Mouse (Mus musculus): ENCODE results near the gene Cwc25.
A peak's percentile ranks its signal among the peaks of the same experiment; 100 is the strongest.
"Not testable (repeated sequence)": the region's sequence is repeated elsewhere in the genome, so short reads cannot be mapped to it uniquely, and the experiment has no call there.

Cwc25 gene

DNA sequence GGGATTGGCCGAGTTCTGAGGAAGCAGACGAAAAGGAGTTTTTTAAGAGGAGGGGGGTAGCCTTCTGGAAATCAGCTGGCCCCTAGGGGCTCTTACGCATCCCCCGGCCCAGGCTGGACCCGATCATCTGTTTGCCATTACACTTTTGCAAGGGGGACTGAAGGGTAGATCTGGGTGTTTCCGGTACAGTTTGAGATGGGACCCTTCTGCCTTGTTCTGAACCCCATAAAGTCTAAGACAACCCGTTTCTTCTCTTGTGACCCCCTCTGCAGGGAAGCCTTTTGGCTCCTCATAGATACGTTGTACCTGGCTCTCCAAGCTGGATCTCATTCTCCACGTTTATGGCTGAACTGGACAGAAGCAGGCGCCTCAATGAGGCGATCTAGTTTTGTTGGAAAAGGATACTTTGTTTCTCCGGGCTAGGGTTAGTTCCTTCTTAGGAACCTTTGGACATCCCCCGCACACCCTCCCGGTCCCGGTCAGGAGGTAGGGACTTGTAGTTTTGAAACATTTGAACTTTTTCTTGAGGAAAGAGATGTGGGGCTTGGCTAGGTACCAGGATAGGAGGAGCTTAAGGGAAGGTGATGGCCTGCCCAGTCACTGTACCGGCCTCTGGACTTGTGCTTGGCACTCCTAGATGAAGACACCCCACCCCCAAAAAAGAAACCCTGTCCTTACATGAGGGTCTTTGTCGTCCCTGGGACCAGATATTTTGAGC is 34.5 kb upstream of the Cwc25 start:
- peak; percentile 66 for DNase-seq

DNA sequence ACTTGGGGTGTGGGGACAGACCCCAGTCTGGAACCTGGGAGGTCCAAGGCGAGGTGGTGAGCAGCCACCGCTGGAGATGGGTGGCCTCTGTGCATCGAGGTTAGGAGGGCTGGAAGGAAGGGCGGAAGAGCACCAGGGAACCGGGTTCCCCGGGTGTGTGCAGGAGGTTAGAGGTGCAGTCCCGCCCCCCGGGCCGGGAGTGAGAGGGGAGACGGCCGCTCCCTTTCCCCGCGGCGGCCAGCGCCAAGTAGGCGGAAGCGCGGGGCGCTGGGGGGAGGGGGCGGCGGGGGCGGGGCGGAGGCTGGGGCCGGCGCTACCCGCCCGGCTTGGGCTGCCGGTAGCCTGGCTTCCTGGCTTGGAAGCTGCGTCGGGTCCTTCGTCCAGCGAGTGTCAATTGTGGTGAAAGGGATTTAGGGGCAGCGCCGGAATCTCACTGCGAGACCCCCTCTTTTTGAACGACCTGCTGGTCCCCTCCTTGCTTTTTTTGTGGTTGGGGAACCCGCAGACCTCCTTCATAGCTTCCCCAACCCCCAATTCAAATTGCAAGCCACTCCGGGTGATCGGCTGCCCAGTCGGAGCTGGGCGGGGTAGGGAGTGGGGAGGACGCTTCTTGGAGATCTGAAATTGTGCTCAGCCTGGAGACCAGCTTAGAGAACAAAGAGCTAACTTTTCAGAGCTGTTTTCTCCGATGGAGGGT is 33.8 kb upstream of the Cwc25 start:
- DNase-seq, result peak; percentile 87

DNA sequence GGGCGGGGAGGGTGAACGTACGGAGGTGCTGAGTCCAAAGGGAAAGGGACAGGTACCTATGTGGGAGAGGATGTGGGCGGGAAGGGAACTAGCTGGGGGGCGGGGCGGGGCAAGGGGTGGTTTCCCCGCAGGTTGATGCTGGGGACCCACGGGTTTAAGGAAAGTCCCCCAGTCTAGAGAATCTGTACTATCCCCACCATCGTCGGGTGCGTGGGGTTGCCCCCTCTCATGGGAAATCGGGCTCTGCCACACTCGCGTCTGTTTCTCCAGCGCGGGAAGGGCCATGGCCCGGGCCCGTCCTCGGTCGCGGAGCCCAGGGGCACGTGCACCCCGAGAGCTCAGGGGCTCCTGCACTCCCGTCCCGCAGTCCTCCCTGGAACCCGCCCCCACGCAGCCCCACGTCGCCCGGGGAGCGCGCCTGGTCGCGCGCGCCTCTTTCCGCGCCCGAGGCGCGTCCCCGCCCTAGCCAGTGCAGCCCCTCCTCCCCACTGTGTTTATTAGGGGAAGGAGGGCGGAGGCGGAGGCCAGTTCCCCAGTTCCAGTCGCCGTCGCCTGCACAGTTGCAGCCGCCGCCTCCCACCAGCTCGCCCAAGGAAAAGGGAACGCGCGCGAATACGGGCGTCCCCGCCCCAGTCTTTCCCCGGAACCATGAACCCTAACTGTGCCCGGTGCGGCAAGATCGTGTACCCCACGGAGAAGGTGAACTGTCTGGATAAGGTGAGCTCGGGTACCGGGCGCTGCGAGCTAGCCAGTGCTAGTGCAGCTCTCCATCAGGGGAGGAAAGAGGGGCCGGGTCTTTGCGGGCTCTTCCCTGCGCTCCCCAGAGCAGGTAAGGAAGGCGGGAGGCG is 33.0 kb upstream of the Cwc25 start:
- DNase-seq, result peak; percentile 92

DNA sequence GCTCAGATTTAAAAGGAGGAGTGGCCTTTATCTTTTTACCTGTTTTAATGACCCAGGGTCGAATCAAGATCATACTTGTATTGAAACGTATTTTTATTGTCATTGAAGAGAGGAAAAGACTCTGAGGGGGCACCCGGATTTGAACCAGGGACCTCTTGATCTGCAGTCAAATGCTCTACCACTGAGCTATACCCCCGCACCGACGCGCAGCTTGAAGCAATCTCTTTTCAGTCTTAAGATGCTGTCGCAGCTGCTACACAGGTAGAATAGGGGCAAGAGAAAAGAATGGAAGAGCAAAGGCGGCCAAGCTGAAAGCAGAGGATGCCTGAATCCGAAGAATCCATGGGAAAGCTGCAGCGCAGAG is 32.4 kb upstream of the Cwc25 start, which contains the start of gene Lasp1:
Gene Lasp1, plus strand, starts transcription at position 219 of the 364 bp plus-strand sequence.
- peak; percentile 92 for DNase-seq

- DNase-seq, result no peak
Measured at GRCm38 (mm10) chr11:97798083-97798435, 31.7 kb upstream of the Cwc25 start.

- DNase-seq, result no peak
Measured at GRCm38 (mm10) chr11:97797369-97798082, 31.2 kb upstream of the Cwc25 start.

GRCm38 (mm10) chr11:97796910-97797309 is 30.6 kb upstream of the Cwc25 start:
- DNase-seq, result peak; percentile 87

DNA sequence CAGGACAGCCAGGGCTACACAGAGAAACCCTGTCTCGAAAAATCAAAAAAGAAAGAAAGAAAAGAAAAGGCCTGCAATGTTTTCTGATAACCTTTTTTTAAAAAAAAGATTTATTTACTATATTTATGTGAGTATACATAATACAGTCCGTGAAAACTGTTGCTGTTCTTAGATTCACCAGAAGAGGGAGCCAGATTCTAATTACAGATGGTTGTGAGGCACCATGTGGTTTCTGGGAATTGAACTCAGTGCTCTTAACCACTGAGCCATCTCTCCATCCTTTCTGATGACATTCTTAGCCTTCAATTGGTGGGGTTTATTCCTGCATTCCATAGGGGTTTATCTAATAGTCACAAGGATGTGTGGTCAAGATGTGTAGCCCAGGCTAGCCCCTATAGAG is 26.8 kb upstream of the Cwc25 start:
- DNase-seq, result peak; percentile 93

DNA sequence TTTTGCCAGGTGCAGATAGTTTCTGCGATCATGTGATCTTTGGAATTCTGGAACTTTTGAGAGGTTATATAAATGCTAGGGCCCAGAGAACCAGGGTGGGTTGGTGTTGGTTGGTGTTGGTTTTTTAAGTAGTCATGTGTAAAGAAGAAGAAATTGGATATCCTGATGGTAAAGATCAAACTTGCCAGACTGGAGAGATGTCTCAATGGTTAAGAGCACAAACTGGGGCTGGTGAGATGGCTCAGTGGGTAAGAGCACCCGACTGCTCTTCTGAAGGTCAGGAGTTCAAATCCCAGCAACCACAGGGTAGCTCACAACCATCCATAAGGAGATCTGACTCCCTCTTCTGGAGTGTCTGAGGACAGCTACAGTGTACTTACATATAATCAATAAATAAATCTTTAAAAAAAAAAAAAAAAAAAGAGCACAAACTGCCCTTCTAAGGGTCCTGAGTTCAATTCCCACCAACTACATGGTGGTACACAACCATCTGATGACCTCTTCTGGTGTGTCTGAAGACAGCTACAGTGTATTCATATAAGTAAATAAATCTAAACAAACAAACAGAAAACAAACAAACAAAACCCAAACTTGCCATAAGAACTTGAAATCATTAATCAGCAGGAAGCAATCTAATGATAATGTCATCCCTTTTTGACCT is 24.6 kb upstream of the Cwc25 start:
- not testable (repeated sequence) for DNase-seq

DNA sequence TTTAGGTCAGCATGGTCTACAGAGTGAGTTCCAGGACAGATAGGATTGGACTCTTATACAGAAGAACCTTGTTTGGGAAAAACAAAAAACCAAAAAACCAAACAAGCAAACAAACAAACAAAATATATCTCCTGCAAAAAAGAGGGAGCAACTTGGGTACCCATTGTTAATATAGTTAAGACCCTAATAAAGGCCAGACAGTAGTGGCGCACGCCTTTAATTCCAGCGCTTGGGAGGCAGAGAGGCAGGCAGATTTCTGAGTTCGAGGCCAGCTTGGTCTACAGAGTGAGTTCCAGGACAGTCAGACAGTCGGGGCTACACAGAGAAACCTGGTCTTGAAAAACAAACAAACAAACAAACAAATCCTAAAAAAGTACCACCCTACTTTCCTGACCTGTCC is 23.4 kb upstream of the Cwc25 start:
- DNase-seq, result no peak

GRCm38 (mm10) chr11:97787961-97788360 is 21.6 kb upstream of the Cwc25 start:
- no peak for DNase-seq

- no peak for DNase-seq
Measured at GRCm38 (mm10) chr11:97782564-97782895, 16.2 kb upstream of the Cwc25 start.

DNA sequence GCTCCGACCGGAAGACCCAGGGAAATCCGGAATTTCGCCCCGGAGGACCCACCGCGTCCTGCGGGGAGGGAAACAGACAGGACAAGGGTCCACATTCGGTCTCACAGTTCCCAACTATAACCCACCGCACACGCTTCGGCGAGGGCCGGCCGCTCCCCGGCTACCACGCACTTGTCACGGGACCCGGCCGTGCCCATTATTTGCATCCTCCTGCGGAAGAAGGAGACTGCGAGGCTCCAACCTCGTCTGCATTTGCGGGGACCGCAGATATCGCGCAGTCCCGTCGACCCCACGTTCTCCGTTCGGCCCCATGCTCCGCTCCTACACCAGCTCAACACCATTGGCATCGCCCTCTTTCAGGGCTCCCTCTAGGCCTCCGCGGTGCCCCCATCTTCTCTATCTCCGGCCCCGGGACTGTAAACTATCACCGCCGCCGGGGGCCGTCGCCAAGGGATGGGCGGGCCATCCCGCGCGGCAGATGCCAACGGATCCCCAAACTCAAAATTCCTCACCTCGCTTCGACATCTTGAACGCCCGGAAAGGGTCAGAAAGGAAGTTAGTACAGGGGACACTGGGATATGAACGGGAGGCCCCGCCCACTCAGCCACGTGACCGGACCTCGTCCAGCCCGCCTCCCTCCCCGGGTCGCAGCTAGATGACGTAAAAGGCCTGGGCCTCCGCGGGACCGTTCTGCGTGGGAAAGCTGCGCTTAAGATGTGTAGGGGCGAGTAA is 15.6 kb upstream of the Cwc25 start, which contains the start of gene Rpl23:
Gene Rpl23, minus strand, starts transcription at position 606 of the 732 bp plus-strand sequence.
- peak; percentile 100 for DNase-seq

GRCm38 (mm10) chr11:97781478-97781831 is 15.1 kb upstream of the Cwc25 start:
- no peak for DNase-seq

GRCm38 (mm10) chr11:97779968-97780701 is 13.8 kb upstream of the Cwc25 start:
- no peak for DNase-seq

DNA sequence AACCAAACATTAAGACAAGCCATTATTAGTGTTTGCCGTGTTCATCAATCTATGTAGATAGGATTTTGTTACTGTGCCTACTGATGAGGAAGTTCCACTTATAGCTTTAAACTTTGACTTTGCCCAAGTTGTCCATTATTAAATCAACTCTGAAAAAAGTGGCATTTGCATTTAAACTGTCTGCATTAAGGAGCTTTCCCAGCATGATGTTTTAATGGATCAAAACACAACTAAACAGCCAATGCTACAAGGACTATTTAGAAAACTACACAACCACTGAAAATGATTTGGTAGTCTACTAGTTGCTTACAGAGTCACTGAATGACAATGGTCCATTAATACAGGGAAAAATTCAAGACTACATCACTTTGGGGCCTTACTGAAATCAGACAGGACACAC is 12.6 kb upstream of the Cwc25 start:
- no peak for DNase-seq

DNA sequence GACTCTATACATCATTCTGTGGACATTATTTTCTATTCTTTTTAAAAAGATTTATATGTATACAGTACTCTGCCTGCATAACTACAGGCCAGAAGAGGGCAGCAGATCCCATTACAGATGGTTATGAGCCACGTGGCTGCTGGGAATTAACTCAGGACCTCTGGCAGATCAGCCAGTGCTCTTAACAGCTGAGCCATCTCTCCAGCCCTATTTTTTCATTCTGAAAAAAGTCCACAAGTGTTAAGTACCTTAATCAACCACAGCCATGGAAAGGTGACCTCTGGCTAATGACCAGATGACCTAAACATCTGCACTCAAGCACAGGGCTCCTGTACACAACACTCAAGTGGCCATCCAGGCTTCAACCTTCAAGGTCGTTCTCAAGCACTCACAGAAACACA is 10.8 kb upstream of the Cwc25 start:
- peak; percentile 54 for DNase-seq

DNA sequence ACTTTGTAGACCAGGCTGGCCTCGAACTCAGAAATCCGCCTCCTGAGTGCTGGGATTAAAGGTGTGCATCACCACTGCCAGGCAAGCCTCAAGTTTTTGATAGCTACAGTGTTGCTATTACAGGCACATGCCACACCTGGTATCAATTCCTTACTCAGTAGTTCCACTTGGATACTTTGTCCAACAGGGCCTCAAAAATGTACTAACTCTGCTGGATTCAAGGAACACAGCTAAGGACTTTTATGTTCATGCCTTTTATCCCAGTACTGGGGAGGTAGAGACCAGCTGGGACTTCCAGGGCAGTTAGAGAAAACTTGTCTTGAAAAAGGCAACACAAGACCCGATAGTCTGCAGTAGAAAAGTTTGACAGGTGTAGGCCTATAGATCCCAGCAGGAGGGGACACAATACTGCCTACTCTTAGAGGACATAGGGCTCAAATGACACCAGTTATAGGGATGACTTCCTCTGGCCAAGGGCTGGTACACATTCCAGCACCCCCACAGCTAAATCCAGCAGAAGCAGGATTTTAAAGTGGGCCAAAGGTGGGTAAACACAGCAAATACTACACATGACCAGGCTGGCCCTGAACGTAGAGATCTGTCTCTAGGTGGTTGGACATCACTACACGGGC is 10.3 kb upstream of the Cwc25 start:
- DNase-seq, result no peak

- no peak for DNase-seq
Measured at GRCm38 (mm10) chr11:97775808-97776496, 9.6 kb upstream of the Cwc25 start, which contains the start of gene 1700001P01Rik. 1700001P01Rik (minus strand) TSS chr11:97775918.

- DNase-seq, result no peak
Measured at GRCm38 (mm10) chr11:97775186-97775585, 8.8 kb upstream of the Cwc25 start.
